Mouse (Mus musculus) left cerebral cortex, adult 8-10 months (tissue): ENCODE measurements at regions not wholly inside any gene's neighbourhood (a gene's known extent, or its start where the extent isn't known, plus 50 kb on each side); places are given as distances from the start of the nearest gene placed in this dataset.

Experiments used
- DNase-seq, 2 experiments: peaks; one replicate each; pipeline ENCODE4 v3.0.0; 2022; ENCODE audit warnings: low spot score in 2 of 2

DNA sequence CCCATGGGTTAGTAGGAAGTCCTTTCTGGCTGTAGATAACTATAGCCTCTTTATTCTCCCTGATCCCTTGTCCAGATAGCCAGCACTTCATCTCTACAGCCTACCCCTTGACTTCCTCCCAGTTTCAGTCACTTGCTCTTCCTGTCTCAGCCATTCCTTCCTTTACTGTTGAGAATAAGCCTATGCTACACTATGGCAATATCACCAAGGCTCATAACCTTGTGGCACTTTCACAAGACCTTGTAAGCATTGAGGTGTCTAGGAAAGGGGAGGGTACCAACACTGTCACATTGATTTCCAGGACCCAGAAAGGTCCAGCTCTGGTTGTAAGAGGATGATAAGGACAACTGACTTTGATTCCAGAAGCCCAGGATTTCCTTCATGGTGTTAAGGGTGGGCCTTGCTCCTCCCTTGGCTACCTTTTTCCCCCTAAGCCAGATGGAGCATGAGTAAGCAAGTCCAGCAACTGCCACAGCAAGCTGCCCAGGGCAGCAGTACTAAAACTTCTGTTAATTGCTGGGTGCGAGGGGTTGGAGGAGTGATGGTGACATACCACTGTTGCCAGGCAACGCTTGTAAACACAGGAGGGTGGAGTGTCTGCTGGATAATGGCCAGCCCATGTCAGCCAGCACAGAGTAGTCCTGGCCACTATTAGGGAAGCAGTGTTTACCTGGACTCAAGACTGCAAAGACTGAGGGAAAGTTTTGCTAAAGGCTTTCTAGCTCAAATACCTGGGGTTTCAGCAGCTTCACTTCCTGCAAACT lies 75.7 kb downstream of the Ankrd16 start:
- no peak for DNase-seq

GRCm38 (mm10) chr2:11869983-11870382 lies 92.3 kb downstream of the Ankrd16 start:
- DNase-seq = no peak

- DNase-seq = no peak
These were observed 102.3 kb downstream of the Ankrd16 start for GRCm38 (mm10) chr2:11880005-11880404.

DNA sequence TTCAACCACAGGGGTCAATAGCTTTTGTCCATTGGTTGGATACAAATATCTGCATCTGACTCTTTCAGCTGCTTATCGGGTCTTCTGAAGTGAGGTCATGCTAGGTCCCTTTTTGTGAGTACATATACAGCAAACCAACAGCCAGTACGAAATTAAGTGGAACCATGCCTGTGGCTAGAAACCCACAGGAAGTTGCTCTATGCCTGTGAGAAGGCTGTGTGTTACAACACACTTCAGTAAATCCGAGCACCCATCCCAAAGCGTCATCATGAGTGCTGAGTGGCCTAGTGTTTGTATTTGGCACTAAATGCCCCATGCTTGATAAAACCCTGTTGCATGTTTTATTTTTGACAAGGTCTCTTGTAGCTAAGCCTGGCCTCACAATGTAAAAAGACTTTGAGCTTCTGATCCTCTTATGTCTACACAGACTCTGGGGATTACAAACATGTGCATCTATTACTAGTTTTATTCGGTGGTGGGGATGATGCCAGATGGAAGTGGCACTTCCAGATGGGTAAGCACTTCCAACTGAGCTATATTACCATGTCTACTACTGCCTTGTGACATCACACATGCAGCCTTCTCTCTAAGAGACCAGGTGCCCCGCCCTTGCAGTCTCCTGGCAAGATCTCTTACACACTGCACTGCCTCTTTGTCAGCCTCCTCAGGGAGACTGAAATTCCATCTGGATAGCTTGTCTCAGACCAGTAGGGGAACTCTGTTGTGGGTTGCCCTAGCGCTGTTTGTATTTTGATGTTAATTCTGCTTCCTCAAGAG lies 117.3 kb downstream of the Ankrd16 start:
- no peak for DNase-seq

GRCm38 (mm10) chr2:11899698-11900660 lies 122.3 kb downstream of the Ankrd16 start:
- no peak for DNase-seq

GRCm38 (mm10) chr2:11914782-11915181 lies 137.1 kb downstream of the Ankrd16 start:
- DNase-seq = no peak

DNA sequence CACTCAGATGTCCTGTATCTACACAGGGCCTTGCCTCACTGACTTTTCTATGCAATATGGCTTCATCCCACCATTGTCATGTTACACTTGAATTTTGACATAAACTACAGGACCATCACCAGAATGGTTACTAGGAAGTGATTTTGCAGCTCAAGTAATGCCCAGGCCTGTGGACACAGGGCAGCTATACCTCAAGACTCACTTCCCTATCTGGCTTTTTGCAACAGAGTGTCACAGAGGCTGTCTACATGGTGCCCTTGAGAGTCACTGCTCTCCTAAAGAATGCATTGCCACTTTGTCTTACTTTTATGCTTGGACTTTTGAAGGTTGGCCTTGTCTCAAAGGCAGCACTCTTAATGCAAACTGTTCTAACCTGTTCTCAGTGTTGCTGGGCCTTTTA lies 139.7 kb downstream of the Ankrd16 start:
- DNase-seq = no peak

DNA sequence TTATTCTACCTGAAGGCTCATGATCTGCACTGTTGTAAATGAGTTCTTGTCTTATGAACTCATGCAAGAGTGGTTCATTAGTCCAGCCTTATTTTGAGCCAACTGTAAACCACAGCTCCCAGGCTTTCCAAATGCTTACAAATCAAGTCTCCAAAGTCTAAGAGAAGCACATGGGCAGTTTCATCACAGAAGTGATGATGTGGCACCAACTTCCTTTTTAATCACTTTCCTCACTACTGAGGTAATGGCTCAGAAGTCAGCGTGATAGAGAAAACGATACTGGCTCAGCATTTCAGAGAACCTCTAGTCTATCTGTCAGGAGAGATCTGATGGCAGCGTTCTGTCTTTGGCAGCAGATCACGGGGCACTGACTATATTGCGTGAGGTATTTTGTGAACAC lies 140.4 kb downstream of the Ankrd16 start:
- DNase-seq = no peak

DNA sequence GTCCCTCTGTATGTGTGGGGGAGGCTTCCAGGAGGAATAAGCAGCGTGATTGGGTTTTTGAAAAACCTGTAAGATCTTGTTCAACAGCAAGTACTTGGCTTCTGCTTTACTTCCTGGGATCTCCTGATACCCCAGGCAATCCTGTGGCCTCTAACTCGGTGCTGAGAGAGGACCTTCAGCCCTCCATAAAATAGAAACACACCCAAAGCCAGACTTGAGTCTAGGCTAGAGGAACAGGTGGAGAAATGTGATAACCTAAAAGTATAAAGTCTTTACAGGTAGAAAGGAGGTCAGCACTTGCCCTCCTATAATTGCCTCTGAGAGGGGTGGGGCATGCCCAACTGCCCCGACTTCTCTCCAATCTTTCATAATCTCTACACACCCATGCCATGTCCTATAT lies 183.1 kb downstream of the Ankrd16 start:
- no peak for DNase-seq

DNA sequence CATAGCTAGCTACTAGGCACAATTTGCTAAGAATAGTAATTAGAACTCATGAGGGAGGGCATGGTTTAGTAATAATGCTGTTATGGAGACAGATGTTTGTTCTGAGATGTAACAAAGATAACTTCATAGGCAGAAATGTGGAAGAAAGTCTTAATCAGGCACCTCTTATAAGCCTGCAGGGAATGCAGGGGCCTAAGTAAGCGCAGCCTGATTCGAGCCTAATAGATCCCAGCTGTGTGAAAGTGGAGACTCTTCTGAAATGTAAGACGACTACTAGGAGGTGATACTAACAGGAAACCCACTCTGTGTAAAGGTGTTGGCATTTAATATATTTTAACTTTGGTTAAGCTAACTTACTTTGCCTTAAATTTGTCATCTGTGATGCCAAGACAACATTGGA lies 187.7 kb downstream of the Ankrd16 start:
- no peak for DNase-seq

DNA sequence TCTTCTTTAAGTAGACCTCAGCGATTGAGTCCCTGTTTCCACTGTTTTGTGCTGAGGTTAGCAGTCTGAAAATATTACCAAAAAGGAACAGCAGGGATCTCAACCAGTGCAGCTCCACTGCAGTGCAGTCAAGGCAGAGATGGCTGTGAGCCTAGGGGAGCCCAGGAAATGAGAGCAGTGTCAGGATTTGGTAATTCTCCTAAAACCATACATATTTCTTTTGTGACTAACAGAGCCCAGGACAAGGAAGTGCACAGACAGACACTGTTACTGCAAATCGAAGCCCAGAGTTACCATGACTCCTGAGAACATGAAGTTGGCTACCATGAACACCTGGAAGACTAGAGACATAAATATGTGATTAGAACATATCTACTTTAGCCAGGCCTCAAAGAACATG lies 189.3 kb downstream of the Ankrd16 start:
- DNase-seq = no peak

GRCm38 (mm10) chr2:11971972-11972371 lies 194.3 kb downstream of the Ankrd16 start:
- DNase-seq = no peak

DNA sequence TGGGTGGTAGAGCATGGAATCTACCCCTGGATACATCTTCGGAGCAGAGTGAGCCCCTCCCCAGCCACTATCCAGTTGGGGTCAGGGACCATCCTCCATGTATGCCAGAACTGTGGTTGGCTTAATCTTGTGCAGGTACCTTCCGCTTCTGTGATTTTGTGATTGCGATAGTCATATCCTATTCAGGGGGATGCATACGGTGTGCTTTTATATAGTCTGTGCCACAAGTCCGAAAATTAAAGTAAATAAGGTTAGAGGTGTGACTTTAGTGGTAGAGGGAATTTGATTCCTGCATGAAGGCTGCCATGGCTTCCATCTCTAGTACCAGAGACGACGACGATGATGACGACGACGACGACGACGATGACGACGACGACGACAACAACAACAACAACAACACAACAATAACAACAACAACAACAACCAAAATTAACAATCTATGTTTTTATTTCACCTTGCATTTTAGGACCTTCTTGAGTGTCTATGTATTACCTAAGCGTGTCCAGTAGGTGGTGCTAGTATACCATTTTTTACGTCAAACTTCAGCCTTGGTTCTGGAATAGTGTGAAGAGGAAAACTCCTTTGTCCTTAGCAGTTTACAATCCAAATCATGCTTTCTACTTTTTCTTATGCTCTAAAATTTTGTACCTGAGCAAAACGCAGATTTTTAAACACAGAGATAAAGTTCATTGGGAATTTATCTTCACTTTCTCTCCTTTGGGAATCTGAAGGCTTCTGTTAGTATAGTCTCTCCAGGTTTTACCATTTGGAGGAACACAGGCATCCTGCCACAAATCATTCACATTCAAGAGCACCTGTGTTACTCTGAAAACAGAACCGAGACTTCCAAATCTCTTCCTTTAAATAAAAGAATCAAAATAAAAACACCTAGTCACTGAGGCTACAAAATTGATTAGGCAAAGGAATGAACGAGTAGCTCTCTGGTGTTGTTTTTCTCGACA lies 224.5 kb downstream of the Ankrd16 start:
- DNase-seq = no peak

DNA sequence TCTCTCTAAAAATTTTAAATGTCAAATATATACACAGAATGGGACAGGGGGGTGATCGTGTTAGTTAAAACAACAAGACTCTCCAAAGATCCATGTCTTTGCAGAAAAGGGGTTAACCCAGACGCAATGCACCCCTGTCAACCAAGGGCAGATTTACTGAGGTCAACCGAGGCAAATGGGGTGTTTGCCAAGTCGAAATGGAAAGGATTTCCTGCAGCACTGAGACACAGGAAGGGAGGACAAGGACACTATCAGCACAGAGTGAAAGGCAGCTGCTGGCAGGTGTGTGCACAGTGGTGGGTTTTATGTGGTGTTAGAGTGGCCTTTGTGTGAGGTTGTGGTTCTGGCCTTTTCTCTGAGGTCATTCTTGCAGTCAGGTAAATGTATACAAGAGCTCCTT lies 226.7 kb downstream of the Ankrd16 start:
- no peak for DNase-seq

DNA sequence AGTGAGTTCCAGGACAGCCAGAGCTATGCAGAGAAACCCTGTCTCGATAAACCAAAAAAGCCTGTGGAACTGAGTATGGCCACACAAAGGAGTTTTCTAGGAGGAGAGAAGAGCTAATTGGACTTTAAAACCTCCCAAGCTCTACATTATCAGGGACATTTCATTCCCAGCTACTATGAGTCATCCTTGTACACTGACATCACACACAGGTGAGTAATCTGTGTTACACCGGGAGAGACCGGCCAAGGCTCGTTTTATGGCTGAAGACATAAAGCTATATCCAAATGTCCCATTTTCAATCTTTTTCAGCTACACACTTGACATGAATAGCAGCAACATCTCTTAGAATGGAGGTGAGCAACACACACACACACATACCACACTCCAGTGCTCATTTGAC lies 229.5 kb downstream of the Ankrd16 start:
- no peak for DNase-seq

DNA sequence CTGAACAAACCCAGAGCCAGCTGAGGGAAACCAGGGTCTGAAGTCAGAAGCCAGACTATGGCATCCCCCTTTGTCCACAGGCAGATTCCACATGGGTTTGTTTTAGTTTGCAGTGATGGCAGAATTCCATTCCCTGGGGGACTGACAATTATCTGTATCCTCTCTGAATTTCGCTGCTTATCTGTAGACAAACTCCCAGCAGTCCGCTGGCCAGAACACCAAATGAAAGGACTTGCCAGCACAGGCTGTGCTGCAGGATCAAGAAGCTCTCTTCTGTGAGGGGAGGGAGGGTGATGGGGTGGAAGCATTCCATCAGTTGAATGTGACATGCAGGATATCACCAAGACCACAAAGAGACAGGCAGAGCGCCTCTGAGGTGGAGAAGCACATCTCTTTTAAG lies 233.8 kb downstream of the Ankrd16 start:
- DNase-seq = no peak

DNA sequence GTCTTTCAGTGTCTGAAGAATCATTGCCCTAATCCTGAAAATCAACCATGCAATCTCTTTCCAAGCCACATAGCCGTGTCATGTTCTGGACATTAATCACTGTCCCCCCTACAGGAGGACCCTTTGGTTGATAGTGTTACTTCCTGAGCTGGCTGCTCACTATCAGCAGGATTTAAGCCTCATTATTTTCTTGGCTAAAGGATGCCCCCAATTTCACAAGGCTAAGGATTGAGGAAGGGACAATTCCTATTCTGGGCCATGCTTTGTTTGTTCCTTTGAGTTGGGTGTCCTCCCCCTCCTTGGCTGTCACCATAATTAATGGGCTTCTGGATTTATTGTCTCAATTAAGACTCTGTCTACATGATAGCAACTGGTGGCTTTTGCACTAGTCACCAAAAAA lies 241.9 kb downstream of the Ankrd16 start:
- DNase-seq = no peak

GRCm38 (mm10) chr2:12023402-12024111 lies 245.9 kb downstream of the Ankrd16 start:
- no peak for DNase-seq

DNA sequence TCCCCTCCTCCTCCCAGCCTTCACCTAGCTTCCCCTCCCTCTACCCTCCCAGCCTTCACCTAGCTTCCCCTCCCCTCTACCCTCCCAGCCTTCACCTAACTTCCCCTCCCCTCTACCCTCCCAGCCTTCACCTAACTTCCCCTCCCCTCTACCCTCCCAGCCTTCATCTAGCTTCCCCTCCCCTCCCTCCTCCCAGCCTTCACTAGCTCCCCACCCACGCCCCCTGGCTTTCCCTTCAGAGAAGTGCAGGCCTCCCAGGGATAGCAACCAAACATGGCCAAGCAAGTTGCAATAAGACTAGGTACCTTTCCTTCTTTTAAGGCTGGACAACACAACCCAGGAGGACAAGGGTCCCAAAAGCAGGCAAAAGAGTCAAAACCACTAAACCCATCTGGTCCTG lies 248.5 kb downstream of the Ankrd16 start:
- DNase-seq = no peak
